Mouse (Mus musculus) ES-E14 (cell line): ENCODE data around the gene Gm6993.

ENCODE experiments used
- CHD2 ChIP-seq: IDR thresholded peaks from 2 replicates; pipeline ENCODE4 v1.6.1; 2014; ENCODE audit warnings: mild to moderate bottlenecking, low read depth, low read length, inconsistent platforms
- MAFK ChIP-seq: IDR thresholded peaks from 2 replicates; pipeline ENCODE4 v1.6.1; 2014; ENCODE audit warnings: mild to moderate bottlenecking, low read depth, low read length, inconsistent platforms; ENCODE audit not compliant: insufficient read depth
- ZNF384 ChIP-seq: IDR thresholded peaks from 2 replicates; pipeline ENCODE4 v1.6.1; 2012; ENCODE audit warnings: low read depth, low read length, inconsistent platforms

- TF ChIP-seq ZNF384, result no peak
- no peak for TF ChIP-seq MAFK
- 0 out of 2 replicates have a peak, but pooled peaks have one; percentile 55 for TF ChIP-seq CHD2
These were observed 1.5 kb upstream of the Gm6993 start for GRCm38 (mm10) chr12:31239031-31239583.
